Mouse (Mus musculus) duodenum, adult 2 months (tissue): Measurements from ENCODE around the gene Gm20909. TPM values are rescaled to one million over a fixed set of nuclear protein-coding genes. Genes with fewer than 3 reads are reported as not detected.

ENCODE experiments used
- polyA plus RNA-seq: library from polyadenylated mRNA; depleted of rRNA; stranded (reverse); fragments of >200 nt; gene quantifications from 2 replicates; pipeline ENCODE4 v1.2.3, GENCODE M21; 2012; ENCODE audit warnings: low replicate concordance; rRNA removed

Gene Gm20909
- polyA plus RNA-seq = not detected in 2 replicates

DNA sequence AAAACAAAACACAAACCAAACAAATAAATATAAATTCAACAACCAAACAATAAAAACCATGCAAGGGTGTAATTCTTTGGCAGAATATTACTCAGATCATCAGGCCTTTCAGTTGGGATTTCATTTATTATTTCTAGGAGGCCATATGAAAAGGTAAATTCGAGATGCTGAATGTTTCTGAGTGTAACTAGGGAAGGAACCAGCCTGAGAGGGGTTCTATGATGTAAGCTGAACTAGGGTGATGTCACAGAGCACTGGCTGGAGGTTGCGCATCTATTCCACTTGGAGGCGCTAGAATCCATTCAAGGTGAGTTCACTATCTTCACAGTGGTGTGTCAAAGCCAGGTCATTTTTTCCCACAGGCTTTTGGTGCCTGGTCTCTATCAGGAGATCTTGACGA lies at the start of gene Gm20909:
Gene Gm20909 (plus strand): TSS at position 301 of the 400 bp plus-strand sequence.

Other genes with a start within 250 kb of the Gm20909 start
- not detected in 2 replicates for gene Gm29866, start 170.9 kb upstream of the Gm20909 start, polyA plus RNA-seq
- gene Gm20865, start 77.0 kb downstream of the Gm20909 start, polyA plus RNA-seq = not detected in 2 replicates